Mouse (Mus musculus): ENCODE data around the gene Tut1. TPM values are rescaled to one million over a fixed set of nuclear protein-coding genes. Genes with fewer than 3 reads are reported as not detected.

The Tut1 gene
- total and polyA plus RNA-seq, 2 experiments from 2014 or later = 15.1 to 19.0 TPM

GRCm38 (mm10) chr19:8989567-8990431, 36.2 kb downstream of the Tut1 start:
- WGBS = under 1% methylated on average over 53 of the region's 53 CpGs
- peak overlapping the region; percentile 44 for H3K4me3 ChIP-seq (ENCODE audit: low read depth, low read length)
- peaks cover 10% of the 10 kb centered on the region for H3K4me1 ChIP-seq (ENCODE audit: insufficient read depth, low read length)
- no peak overlapping the region for H3K27ac ChIP-seq (ENCODE audit: low read depth, low read length)
- H3K9ac ChIP-seq (replicated peaks; ENCODE audit: low read length, poor library complexity, severe bottlenecking) = peak overlapping the region; percentile 48; the same call in 1 of the 2 replicates
- no peaks in the 10 kb centered on the region for H3K9me3 ChIP-seq (ENCODE audit: low read length)
- ATAC-seq (ENCODE audit: low FRiP score) (peak; percentile 11; the same call in 1 of the 2 replicates), DNase-seq (ENCODE audit: low spot score) (peak; percentile 24)
- no peaks in the 10 kb centered on the region for H3K36me3 ChIP-seq (ENCODE audit: insufficient read depth, low read length)
- peak overlapping the region; percentile 75 for H3K4me2 ChIP-seq (ENCODE audit: low read depth, low read length, poor library complexity, severe bottlenecking)
- peak; percentile 19 for TF ChIP-seq CTCF (IDR thresholded peaks at IDR 0.05)
- peaks cover 35% of the 10 kb centered on the region for H3K27me3 ChIP-seq (ENCODE audit: insufficient read depth, low read length)

- Histone ChIP-seq H3K9me3 (ENCODE audit: low read length) (no peaks in the 10 kb centered on the region), H3K36me3 (ENCODE audit: insufficient read depth, low read length) (no peaks in the 10 kb centered on the region), H3K4me3 (ENCODE audit: low read depth, low read length) (peak overlapping the region; percentile 44), H3K4me1 (ENCODE audit: insufficient read depth, low read length) (peaks cover 6% of the 10 kb centered on the region), H3K9ac (replicated peaks; ENCODE audit: low read length, poor library complexity, severe bottlenecking) (0 out of 2 replicates have a peak overlapping the region, but pooled peaks have one; percentile 48), H3K4me2 (ENCODE audit: low read depth, low read length, poor library complexity, severe bottlenecking) (peak overlapping the region; percentile 75), H3K27ac (ENCODE audit: low read depth, low read length) (no peak overlapping the region), H3K27me3 (ENCODE audit: insufficient read depth, low read length) (peaks cover 35% of the 10 kb centered on the region)
- no peak for DNase-seq (ENCODE audit: low spot score)
- 17% methylated on average over 15 of the region's 15 CpGs for WGBS
- ATAC-seq (ENCODE audit: low FRiP score) = peak; percentile 31; the same call in 1 of the 2 replicates
- TF ChIP-seq CTCF (IDR thresholded peaks at IDR 0.05) = no peak
Observed at GRCm38 (mm10) chr19:8990432-8991102, 36.9 kb downstream of the Tut1 start.

DNA sequence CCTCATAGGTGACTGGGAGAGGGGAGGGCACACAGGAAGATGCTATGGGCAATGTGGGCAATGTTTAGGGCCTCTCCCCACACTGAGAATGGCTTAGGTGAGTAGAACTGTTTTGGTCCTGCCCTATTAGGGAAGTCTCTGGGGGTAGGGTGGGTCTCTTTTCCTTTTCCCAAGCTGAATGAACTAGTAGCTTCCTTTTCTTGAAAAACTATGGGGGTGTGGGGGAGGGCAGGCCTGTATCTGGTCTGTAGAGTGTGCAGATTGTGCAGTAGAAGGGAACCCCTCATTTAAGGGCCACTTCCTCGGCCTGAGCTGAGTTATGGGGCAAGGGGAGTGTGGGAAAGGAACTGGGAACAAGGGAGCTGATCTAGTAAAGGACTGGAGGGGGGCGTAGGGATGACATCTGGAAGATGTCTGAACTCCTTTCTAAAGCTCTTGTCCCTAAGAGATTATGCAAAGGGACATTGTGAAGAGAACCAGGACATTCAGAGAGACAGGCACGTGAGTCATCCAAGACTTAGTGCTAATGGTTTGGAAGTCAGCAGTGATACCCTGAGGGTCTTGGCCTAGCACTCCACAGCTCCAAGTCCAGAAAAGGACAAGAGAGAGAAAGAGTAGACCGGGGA, 37.7 kb downstream of the Tut1 start:
- H3K27me3 ChIP-seq (ENCODE audit: insufficient read depth, low read length) = peaks cover 35% of the 10 kb centered on the region
- 65% methylated on average over 4 of the region's 4 CpGs for WGBS

GRCm38 (mm10) chr19:8991871-8992735, 38.5 kb downstream of the Tut1 start:
- ATAC-seq (ENCODE audit: low FRiP score) (no peak), DNase-seq (ENCODE audit: low spot score) (no peak)
- no peak for TF ChIP-seq CTCF (IDR thresholded peaks at IDR 0.05)
- Histone ChIP-seq H3K9ac (replicated peaks; ENCODE audit: low read length, poor library complexity, severe bottlenecking) (no peak overlapping the region), H3K9me3 (ENCODE audit: low read length) (no peaks in the 10 kb centered on the region), H3K4me3 (ENCODE audit: low read depth, low read length) (no peak overlapping the region), H3K4me2 (ENCODE audit: low read depth, low read length, poor library complexity, severe bottlenecking) (peak overlapping the region; percentile 2; the same call in 1 of the 2 replicates), H3K36me3 (ENCODE audit: insufficient read depth, low read length) (no peaks in the 10 kb centered on the region), H3K4me1 (ENCODE audit: insufficient read depth, low read length) (peaks cover 6% of the 10 kb centered on the region), H3K27ac (ENCODE audit: low read depth, low read length) (no peak overlapping the region), H3K27me3 (ENCODE audit: insufficient read depth, low read length) (peaks cover 35% of the 10 kb centered on the region)
- 81% methylated on average over 13 of the region's 13 CpGs for WGBS

More for the DNA sequence above, 37.7 kb downstream of the Tut1 start:
- H3K27ac ChIP-seq (ENCODE audit: low read depth, low read length) = no peak overlapping the region
- TF ChIP-seq CTCF (IDR thresholded peaks at IDR 0.05) = no peak
- DNase-seq (ENCODE audit: low spot score) (no peak), ATAC-seq (ENCODE audit: low FRiP score) (no peak)
- H3K36me3 ChIP-seq (ENCODE audit: insufficient read depth, low read length) = no peaks in the 10 kb centered on the region
- peaks cover 6% of the 10 kb centered on the region for H3K4me1 ChIP-seq (ENCODE audit: insufficient read depth, low read length)
- no peak overlapping the region for H3K9ac ChIP-seq (replicated peaks; ENCODE audit: low read length, poor library complexity, severe bottlenecking)
- H3K4me3 ChIP-seq (ENCODE audit: low read depth, low read length) = no peak overlapping the region; the same call in 1 of the 2 replicates
- no peak overlapping the region; the same call in 1 of the 2 replicates for H3K4me2 ChIP-seq (ENCODE audit: low read depth, low read length, poor library complexity, severe bottlenecking)
- H3K9me3 ChIP-seq (ENCODE audit: low read length) = no peaks in the 10 kb centered on the region
